ENCODE assay signal across 8 mouse cellular contexts in the genomic region with DNA sequence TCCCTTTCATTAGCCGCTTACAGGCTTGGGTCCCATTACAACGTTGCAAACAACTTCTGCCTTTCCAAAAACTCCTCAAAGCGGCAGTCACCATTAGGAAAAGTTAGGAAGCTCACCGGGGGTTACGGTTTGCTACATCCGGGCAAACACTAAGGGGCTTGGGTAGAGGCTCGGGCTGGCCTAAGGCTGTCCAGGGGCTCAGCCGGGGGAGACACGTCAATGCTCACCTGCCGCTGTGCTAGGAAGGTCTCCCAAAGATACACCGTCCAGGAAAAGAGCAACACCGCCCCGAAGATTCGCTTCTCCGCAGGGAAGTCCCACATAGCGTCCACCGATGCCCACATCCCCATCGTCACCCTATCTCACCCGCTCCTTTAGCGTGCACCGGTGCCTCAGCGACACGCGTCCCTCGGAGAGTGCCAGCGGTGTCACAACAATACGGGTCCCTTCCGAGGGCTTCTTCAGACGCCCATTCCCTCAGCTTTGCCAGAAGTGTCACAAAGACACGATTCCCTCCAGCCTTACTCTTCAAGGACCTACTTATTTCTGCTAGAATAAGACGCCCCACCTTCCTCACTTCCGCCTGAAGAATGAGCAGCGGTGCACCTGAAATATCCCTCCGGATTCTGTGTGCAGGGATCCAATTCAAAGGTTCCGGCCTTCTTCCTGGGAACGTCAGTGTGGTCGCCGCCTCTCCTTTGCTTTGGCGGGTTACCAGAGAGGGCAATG. TPM values are rescaled to one million over a fixed set of nuclear protein-coding genes. Genes with fewer than 3 reads are reported as not detected.
DNase-seq lines count a peak whose midpoint lies in the region; ATAC-seq lines count a peak whose summit lies in the region.

A gene (minus strand): TSS at position 592 of the 729 bp plus-strand sequence.

- H3K9me3 ChIP-seq in hindbrain, embryonic 11.5 days (ENCODE audit: control insufficient read depth, low read length), result no peaks in the 10 kb centered on the region

- ATAC-seq in hindbrain, embryonic 11.5 days (ENCODE audit: low FRiP score), result peak; percentile 90

- peak within 1 kb of the TSS; percentile 79 for H3K4me3 ChIP-seq in hindbrain, embryonic 11.5 days (ENCODE audit: low read depth, low read length)

- H3K4me1 ChIP-seq in hindbrain, embryonic 11.5 days (replicated peaks; ENCODE audit: control insufficient read depth, insufficient read depth, low read length), result 0 out of 2 replicates have a peak, but pooled peaks cover 2% of the 10 kb centered on the region

- DNase-seq in MN1 (ENCODE audit: low spot score), result peak; percentile 91
- DNase-seq in cerebellum, adult 9-10 months, result peak; percentile 91
- peak; percentile 82 to 95 for DNase-seq in frontal cortex, adult 2 months (ENCODE audit: extremely low spot score in 1 of 2, low spot score in 1 of 2)
- DNase-seq in hindbrain, embryonic 11.5 days (ENCODE audit: low spot score), result peak; percentile 92
- DNase-seq in layer of hippocampus, postnatal 10 days (ENCODE audit: low spot score in 2 of 2), result peak; percentile 91 to 92
- DNase-seq in lung, postnatal 10 days, result peak; percentile 92
- DNase-seq in ovary, postnatal 36 days (ENCODE audit: low spot score), result peak; percentile 77
- DNase-seq in thymus, postnatal 25 days, result peak; percentile 90

- peaks cover 11% of the 10 kb centered on the region for H3K36me3 ChIP-seq in hindbrain, embryonic 11.5 days (ENCODE audit: control insufficient read depth, insufficient read depth, low read length)

- 0 out of 2 replicates have a peak within 1 kb of the TSS, but pooled peaks have one; percentile 6 for H3K27ac ChIP-seq in hindbrain, embryonic 11.5 days (ENCODE audit: low read depth, low read length)

- peak within 1 kb of the TSS; percentile 76 for H3K4me2 ChIP-seq in hindbrain, embryonic 11.5 days (replicated peaks; ENCODE audit: low read depth, low read length)

- H3K27me3 ChIP-seq in hindbrain, embryonic 11.5 days (ENCODE audit: control insufficient read depth, insufficient read depth, low read length), result no peaks in the 10 kb centered on the region

- peak within 1 kb of the TSS; percentile 72 for H3K9ac ChIP-seq in hindbrain, embryonic 11.5 days (ENCODE audit: low read depth, low read length)

- under 1% methylated on average over 39 of the region's 39 CpGs for WGBS in hindbrain, embryonic 11.5 days

RNA-seq across cellular contexts. Expression of the gene that starts here (rescaled TPM):
- polyA plus RNA-seq in frontal cortex, adult 2 months (2012; rRNA removed), result 22.1 and 22.6 TPM in 2 replicates
- 24.3 and 28.2 TPM in 2 replicates for polyA plus RNA-seq in hindbrain, embryonic 11.5 days (2014; fragmentation: Nextera tagmentation; extraction: Ambion mirVana)
- total RNA-seq in layer of hippocampus, postnatal 10 days (2021), result 10 to 100 TPM; 23.3 to 24.4 TPM

Comparison
In these comparisons a context has a peak if more than half of its experiments do, and no peak if none do; other contexts are left out.
1. Peak in every context shown above with its lines: DNase-seq, ATAC-seq, H3K4me3 ChIP-seq and H3K27ac ChIP-seq.